Mouse (Mus musculus) forebrain, postnatal 0 days (tissue): ENCODE results near the gene Dmap1. TPM values are rescaled to one million over a fixed set of nuclear protein-coding genes. Genes with fewer than 3 reads are reported as not detected.

ENCODE experiments used
- ATAC-seq: fragments of 200-750 bp; cut with Nextera tagmentation; 2 replicates; pipeline ENCODE4 v1.8.0; 2017; ENCODE audit warnings: mild to moderate bottlenecking, moderate library complexity
- DNase-seq: peaks from one replicate; pipeline ENCODE4 v3.0.0-alpha.2; 2015
- H3K27ac ChIP-seq: fragments of 300-500 bp; sonication (generic); 2 replicates; pipeline ENCODE4 v1.5.1; 2014; ENCODE audit warnings: low read depth, mild to moderate bottlenecking, antibody characterized with exemption, low read length, moderate library complexity, mixed read lengths
- H3K27me3 ChIP-seq: fragments of 300-500 bp; sonication (generic); 2 replicates; pipeline ENCODE4 v1.6.1; 2014; ENCODE audit warnings: mild to moderate bottlenecking, low read length, mixed read lengths; ENCODE audit not compliant: insufficient read depth
- H3K36me3 ChIP-seq: fragments of 300-500 bp; sonication (generic); 2 replicates; pipeline ENCODE4 v1.6.1; 2014; ENCODE audit warnings: mild to moderate bottlenecking, moderate library complexity; ENCODE audit not compliant: insufficient read depth
- H3K4me1 ChIP-seq: fragments of 300-500 bp; sonication (generic); 2 replicates; pipeline ENCODE4 v1.6.1; 2014; ENCODE audit warnings: antibody characterized with exemption; ENCODE audit not compliant: insufficient read depth
- H3K4me2 ChIP-seq: fragments of 300-500 bp; sonication (generic); 2 replicates; pipeline ENCODE4 v1.6.1; 2014; ENCODE audit warnings: low read depth, mild to moderate bottlenecking, moderate library complexity
- H3K4me3 ChIP-seq: fragments of 300-500 bp; sonication (generic); 2 replicates; pipeline ENCODE4 v1.5.1; 2014; ENCODE audit warnings: low read depth, low read length, mixed read lengths
- H3K9ac ChIP-seq: fragments of 300-500 bp; sonication (generic); 2 replicates; pipeline ENCODE4 v1.6.1; 2014; ENCODE audit warnings: mild to moderate bottlenecking
- H3K9me3 ChIP-seq: fragments of 300-500 bp; sonication (generic); 2 replicates; pipeline ENCODE4 v1.6.1; 2016; ENCODE audit warnings: low read length
- CTCF ChIP-seq: sonication (generic); IDR thresholded peaks from 2 replicates; pipeline ENCODE4 v1.5.1; 2016; ENCODE audit warnings: antibody characterized with exemption, control low read depth, low read depth
- WGBS: fragments of 180-500 bp; shearing (Covaris S2); extraction: QIAGEN DNeasy Blood & Tissue Kit; methylation state at CpG from one replicate; pipeline ENCODE4 v1.1.7; 2014; 5-methylcytosine and 5-hydroxymethylcytosine counted together
- polyA plus RNA-seq: library from polyadenylated mRNA; unstranded; fragments of >200 nt; fragmentation: Nextera tagmentation; extraction: Ambion mirVana; gene quantifications from 2 replicates; pipeline ENCODE4 v1.2.1, GENCODE M21; 2015
- total RNA-seq: library from RNA; depleted of rRNA; stranded (reverse); fragments of >200 nt; gene quantifications from 2 replicates; pipeline ENCODE4 v1.2.3, GENCODE M21; 2014; rRNA removed

Gene Dmap1
- total and polyA plus RNA-seq, 2 experiments from 2014 or later, result 75.0 to 84.7 TPM

GRCm38 (mm10) chr4:117628464-117628863 is 53.6 kb downstream of the Dmap1 start:
- Histone ChIP-seq H3K27me3 (no peaks in the 10 kb centered on the region), H3K4me3 (no peak overlapping the region), H3K9ac (no peak overlapping the region), H3K4me1 (no peaks in the 10 kb centered on the region), H3K36me3 (peaks cover 6% of the 10 kb centered on the region; the same call in 1 of the 2 replicates), H3K27ac (no peak overlapping the region), H3K4me2 (no peak overlapping the region), H3K9me3 (no peaks in the 10 kb centered on the region)
- DNase-seq, result no peak
- WGBS, result 60% methylated on average over 1 of the region's 1 CpGs
- peak; percentile 22 for TF ChIP-seq CTCF
- ATAC-seq, result no peak

Other genes starting within 250 kb of the Dmap1 start
- 160 and 185 TPM in 2 replicates for gene Rnf220, start 185.2 kb downstream of the Dmap1 start, total RNA-seq
- gene Rnf220, start 185.2 kb downstream of the Dmap1 start, polyA plus RNA-seq, result 123 and 140 TPM in 2 replicates
- 269 and 276 TPM in 2 replicates for gene Eri3, start 131.9 kb downstream of the Dmap1 start, total RNA-seq
- gene Eri3, start 131.9 kb downstream of the Dmap1 start, polyA plus RNA-seq, result 379 and 380 TPM in 2 replicates
- gene Gm12845, start 42.1 kb upstream of the Dmap1 start, total RNA-seq, result not detected in 2 replicates
- not detected in 2 replicates for gene Gm12845, start 42.1 kb upstream of the Dmap1 start, polyA plus RNA-seq
- gene Klf17, start 83.4 kb upstream of the Dmap1 start, total RNA-seq, result not detected in 2 replicates
- gene Klf17, start 83.4 kb upstream of the Dmap1 start, polyA plus RNA-seq, result not detected in 2 replicates
- 30.6 and 35.0 TPM in 2 replicates for gene Slc6a9, start 152.2 kb upstream of the Dmap1 start, total RNA-seq
- gene Slc6a9, start 152.2 kb upstream of the Dmap1 start, polyA plus RNA-seq, result 18.7 and 33.7 TPM in 2 replicates
- gene Ccdc24, start 190.3 kb upstream of the Dmap1 start, total RNA-seq, result 3.4 and 7.7 TPM in 2 replicates
- 0.94 and 1.5 TPM in 2 replicates for gene Ccdc24, start 190.3 kb upstream of the Dmap1 start, polyA plus RNA-seq
- gene B4galt2, start 201.2 kb upstream of the Dmap1 start, total RNA-seq, result 179 and 192 TPM in 2 replicates
- 89.0 and 90.6 TPM in 2 replicates for gene B4galt2, start 201.2 kb upstream of the Dmap1 start, polyA plus RNA-seq
- gene Atp6v0b, start 205.1 kb upstream of the Dmap1 start, total RNA-seq, result 557 and 600 TPM in 2 replicates
- gene Atp6v0b, start 205.1 kb upstream of the Dmap1 start, polyA plus RNA-seq, result 599 and 626 TPM in 2 replicates
- 21.6 and 22.3 TPM in 2 replicates for gene Dph2, start 209.8 kb upstream of the Dmap1 start, total RNA-seq
- 16.7 and 17.4 TPM in 2 replicates for gene Dph2, start 209.8 kb upstream of the Dmap1 start, polyA plus RNA-seq
- gene Ipo13, start 232.7 kb upstream of the Dmap1 start, total RNA-seq, result 37.9 and 42.9 TPM in 2 replicates
- 58.1 and 61.8 TPM in 2 replicates for gene Ipo13, start 232.7 kb upstream of the Dmap1 start, polyA plus RNA-seq
- 0.62 and 1.0 TPM in 2 replicates for gene Artn, start 247.5 kb upstream of the Dmap1 start, total RNA-seq
- gene Artn, start 247.5 kb upstream of the Dmap1 start, polyA plus RNA-seq, result 0.42 and 0.54 TPM in 2 replicates